Mouse (Mus musculus): ENCODE results near the gene Pikfyve.
"Not testable (repeated sequence)": the region's sequence is repeated elsewhere in the genome, so short reads cannot be mapped to it uniquely, and the experiment has no call there.

Pikfyve gene

GRCm38 (mm10) chr1:65185524-65186205, 818 bp upstream of the Pikfyve start:
- DNase-seq (ENCODE audit: low spot score), result no peak

- no peak for DNase-seq (ENCODE audit: low spot score)
These were observed 569 bp downstream of the Pikfyve start for GRCm38 (mm10) chr1:65187074-65187430.

DNA sequence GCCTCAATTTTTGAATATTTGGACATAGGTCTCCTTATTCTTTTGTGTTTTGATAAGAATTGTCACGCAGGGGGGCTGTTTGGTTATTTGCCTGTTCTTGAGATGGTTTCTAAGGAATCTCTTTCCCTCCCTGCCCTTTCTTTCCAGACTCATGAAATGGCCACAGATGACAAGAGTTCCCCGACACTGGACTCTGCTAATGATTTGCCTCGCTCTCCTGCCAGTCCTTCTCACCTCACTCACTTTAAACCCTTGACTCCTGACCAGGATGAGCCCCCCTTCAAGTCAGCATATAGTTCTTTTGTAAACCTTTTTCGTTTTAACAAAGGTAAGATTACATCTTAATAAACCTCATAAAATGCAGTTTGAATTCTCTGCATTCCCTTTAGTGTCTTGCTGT, 3.7 kb downstream of the Pikfyve start:
- DNase-seq (ENCODE audit: low spot score), result no peak

DNA sequence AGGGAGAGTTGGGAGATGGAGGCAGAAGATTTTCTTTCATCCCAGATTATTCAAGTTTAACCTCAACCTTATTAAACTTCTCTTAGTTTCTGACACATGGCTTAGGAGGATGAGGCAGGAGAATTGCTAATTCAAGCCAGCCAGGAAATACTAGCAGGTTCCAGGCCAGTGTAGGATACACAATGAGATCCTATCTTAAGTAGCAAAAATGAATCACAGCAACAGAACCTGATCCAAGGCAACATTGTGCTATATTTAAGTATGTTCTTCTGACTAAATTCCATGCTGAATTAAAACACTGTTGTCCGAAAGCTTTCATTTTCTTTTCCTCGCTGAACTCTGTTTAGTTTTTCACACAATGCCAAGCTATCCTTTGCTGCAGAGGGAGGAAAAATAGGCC, 6.7 kb downstream of the Pikfyve start:
- no peak for DNase-seq (ENCODE audit: low spot score)

GRCm38 (mm10) chr1:65198425-65198824, 11.9 kb downstream of the Pikfyve start:
- DNase-seq (ENCODE audit: low spot score), result no peak

DNA sequence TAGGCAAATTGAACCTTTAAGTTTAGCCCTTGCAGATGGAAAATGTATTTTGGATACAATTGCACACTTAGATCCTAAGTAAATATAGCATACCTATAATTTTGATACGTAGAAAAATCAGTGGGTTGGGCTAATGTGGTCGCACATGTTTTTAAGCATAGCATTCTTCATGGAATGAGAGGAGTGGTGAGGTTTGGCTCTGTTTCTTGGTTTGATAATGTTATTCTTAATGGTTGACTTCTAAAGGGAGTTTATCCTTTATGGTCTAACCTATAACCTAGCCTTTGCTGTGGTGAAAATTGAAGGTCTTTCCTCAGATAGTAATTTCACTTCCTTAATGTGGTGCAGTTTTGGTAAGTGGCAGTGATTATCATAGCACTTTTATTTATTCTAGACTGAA, 12.4 kb downstream of the Pikfyve start:
- DNase-seq (ENCODE audit: low spot score), result no peak

- DNase-seq (ENCODE audit: low spot score), result no peak
These were observed 17.8 kb downstream of the Pikfyve start for GRCm38 (mm10) chr1:65204299-65204698.

DNA sequence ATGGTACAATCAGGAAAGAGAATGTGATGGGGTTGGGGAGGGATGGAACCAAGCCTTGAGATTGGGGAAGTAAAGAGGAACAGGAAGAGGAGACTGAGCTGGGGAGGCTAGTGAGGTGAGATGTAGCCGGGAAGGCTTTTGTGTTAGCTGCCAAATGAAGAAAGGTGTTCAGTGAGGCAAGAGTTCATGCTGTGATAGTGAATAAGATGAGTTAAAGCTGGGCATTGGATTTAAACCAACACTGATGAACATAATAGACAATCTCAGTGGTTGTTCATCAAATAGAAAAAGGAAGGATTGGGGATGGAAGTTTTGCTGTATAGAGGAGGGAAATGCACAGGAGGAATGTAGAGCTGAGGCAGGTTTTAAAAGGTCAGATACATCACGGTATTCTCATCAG, 26.7 kb downstream of the Pikfyve start:
- DNase-seq (ENCODE audit: low spot score), result no peak

DNA sequence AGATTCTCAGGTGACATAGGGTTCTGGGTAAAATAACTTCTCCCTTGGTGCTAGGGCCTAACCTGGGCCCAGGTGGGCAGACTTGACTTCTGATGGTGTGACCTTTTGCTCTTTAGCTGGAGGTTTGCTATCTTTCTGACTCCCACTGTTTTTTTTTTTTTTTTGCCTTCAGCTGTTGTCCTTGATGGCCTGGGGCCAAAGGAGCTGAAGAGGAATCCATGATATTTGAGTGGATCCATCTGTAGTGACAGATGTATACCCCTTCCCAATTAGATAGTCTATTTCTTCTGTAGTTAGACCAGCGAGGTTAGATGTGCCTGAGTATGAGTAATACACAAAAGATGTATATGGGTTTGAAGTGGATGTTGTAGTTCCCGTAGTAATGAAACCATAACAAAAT, 31.1 kb downstream of the Pikfyve start:
- no peak for DNase-seq (ENCODE audit: low spot score)

DNA sequence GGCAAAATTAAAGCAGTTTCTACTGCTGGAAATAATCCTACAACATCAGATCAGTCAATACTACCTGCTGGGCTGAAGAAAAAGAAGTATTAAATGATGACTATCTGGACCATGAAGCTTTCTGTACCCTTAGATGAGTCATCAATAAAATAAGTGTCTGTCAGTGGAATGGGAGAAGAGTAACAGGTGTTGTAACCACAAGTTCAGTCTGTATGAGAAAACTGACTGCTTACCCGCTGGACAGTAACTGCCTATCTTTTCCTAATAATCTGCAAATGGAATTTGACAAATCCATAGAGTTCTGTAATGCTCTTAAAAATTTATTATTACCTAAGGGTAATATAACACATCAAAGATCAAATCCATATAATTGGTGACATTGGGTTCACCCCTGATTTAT, 31.5 kb downstream of the Pikfyve start:
- DNase-seq (ENCODE audit: low spot score), result no peak

- DNase-seq (ENCODE audit: low spot score), result no peak
These were observed 37.2 kb downstream of the Pikfyve start for GRCm38 (mm10) chr1:65223654-65224053.

GRCm38 (mm10) chr1:65227681-65228080, 41.2 kb downstream of the Pikfyve start:
- no peak for DNase-seq (ENCODE audit: low spot score)

- DNase-seq (ENCODE audit: low spot score), result not testable (repeated sequence)
These were observed 43.3 kb downstream of the Pikfyve start for GRCm38 (mm10) chr1:65229768-65230167.

- DNase-seq (ENCODE audit: low spot score), result no peak
These were observed 44.1 kb downstream of the Pikfyve start for GRCm38 (mm10) chr1:65230566-65230965.

DNA sequence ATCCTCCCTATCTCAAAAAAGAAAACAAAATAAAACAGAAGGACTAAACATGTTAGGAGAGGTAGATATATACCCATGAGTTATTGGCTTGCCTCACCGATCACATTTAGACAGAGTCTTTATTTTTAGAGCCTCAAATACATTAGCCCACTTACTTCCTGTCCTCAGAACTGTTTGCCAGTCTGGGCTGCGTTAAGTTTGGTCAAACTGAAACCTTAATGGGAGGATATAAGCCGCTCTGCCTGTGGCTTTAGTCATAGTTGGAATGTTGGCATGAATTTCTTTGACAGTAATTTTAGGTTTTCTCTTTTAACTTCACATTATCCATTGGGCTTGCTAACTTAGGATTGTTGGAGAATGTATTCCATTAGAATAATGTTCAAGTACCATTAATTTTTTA, 51.2 kb downstream of the Pikfyve start:
- no peak for DNase-seq (ENCODE audit: low spot score)

DNA sequence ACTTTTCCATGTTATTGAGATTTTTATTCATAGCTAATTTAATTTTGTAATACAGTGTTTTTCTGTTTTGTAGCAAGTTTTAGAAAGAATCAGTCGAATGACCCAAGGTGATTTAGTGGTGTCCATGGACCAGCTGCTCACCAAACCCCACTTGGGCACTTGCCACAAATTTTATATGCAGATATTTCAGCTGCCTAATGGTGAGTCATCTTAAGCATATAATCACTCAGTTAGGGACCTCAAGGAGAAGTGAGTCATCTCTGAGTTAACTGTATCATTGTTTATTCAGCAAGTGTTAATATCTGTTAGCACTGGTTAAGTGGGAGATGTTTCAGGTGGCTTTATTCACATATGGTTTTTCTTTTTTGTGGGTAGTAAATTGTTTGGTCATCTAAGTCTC, 59.2 kb downstream of the Pikfyve start:
- DNase-seq (ENCODE audit: low spot score), result no peak

GRCm38 (mm10) chr1:65280461-65280860, 94.0 kb downstream of the Pikfyve start:
- no peak for DNase-seq (ENCODE audit: low spot score)

- no peak for DNase-seq (ENCODE audit: low spot score)
These were observed 95.3 kb downstream of the Pikfyve start, which contains the start of gene Pth2r for GRCm38 (mm10) chr1:65281756-65282155. TSS of gene Pth2r (plus strand) at chr1:65282056.

- no peak for DNase-seq (ENCODE audit: low spot score)
These were observed 96.3 kb downstream of the Pikfyve start for GRCm38 (mm10) chr1:65282766-65283165.

GRCm38 (mm10) chr1:65308476-65308875, 122.0 kb downstream of the Pikfyve start:
- DNase-seq (ENCODE audit: low spot score), result no peak

GRCm38 (mm10) chr1:65311214-65311933, 124.9 kb downstream of the Pikfyve start:
- no peak for DNase-seq (ENCODE audit: low spot score)

DNA sequence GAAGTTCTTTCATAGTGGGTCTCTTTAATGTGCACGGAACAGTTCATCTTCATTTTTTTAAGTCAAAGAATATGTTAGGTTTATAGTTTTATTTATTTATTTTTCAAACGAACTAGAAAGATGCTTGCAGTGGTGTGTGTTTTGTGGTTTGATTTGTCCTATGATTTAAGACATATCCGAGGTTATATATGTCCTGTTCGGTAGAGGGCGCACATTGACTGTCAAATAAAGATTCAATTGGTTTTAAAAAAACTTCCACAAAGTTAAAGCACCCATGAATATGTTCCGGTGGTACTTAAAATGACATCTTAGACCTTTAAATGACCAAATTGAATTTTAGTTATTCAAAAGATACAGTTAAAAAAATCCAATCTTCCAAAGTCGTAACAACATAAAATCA, 125.6 kb downstream of the Pikfyve start:
- no peak for DNase-seq (ENCODE audit: low spot score)

GRCm38 (mm10) chr1:65312896-65313295, 126.4 kb downstream of the Pikfyve start:
- DNase-seq (ENCODE audit: low spot score), result no peak

Measured in ovary, adult 18-20 months (tissue).